Mouse (Mus musculus): ENCODE measurements around the gene Tgif2.
"Not testable (repeated sequence)": the region's sequence is repeated elsewhere in the genome, so short reads cannot be mapped to it uniquely, and the experiment has no call there.

Gene Tgif2

DNA sequence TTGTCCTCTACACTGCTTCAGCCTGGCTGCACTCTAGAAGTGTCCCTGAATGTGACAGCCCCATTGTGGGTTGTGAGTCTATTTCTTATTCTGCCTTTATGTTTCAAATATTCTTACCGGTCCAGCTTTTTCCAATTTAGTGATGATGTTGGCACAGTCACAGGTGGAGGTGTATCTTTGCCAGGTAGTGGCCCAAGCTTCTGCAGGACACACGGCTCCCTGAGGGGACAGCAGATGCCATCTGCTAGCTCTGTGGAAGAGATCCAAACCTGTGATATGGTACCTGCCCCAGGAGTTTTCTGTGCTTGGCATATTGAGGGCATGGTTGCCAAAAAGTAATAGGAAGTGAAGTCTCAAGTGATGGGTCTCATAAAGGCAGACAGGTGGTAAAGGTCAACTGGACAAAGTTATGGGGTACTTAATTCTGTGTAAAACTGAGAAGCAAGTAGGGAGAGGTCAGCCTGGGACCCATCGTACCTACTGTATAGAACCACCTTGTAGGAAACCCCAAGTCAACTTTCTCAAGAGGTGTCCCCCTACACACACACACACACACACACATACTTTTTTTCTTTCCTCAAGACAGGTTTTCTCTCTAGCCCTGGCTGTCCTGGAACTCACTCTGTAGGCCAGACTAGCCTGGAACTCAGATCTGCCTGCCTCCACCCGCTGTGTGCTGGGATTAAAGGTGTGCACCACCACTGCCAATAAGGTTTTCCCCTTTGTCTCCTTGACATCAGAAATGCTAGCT lies 35.1 kb downstream of the Tgif2 start:
- DNase-seq (ENCODE audit: low spot score): no peak

DNA sequence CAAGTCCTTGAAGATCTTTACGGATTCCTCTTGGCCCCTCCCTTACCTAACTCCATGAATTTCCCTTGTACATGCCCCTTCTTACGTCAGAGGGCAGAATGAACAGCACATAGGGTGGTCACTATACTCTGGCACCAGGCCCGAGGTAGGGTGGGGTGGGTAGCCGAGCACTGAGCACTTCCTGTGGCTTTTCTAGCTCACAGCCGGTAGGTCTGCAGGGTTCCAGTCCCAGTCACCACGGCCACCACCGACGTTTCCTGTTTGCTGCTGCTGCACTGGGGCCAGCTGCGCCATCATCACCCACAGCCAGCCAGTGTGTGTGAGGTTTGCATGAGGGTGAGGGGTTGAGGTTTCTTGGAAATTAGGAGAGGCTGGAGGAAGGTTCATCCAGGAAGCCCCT lies 37.9 kb downstream of the Tgif2 start:
- no peak for DNase-seq (ENCODE audit: low spot score)

- no peak for DNase-seq (ENCODE audit: low spot score)
These were observed 39.7 kb downstream of the Tgif2 start for GRCm38 (mm10) chr2:156879541-156879940.

- DNase-seq (ENCODE audit: low spot score): no peak
These were observed 42.7 kb downstream of the Tgif2 start for GRCm38 (mm10) chr2:156882431-156883001.

DNA sequence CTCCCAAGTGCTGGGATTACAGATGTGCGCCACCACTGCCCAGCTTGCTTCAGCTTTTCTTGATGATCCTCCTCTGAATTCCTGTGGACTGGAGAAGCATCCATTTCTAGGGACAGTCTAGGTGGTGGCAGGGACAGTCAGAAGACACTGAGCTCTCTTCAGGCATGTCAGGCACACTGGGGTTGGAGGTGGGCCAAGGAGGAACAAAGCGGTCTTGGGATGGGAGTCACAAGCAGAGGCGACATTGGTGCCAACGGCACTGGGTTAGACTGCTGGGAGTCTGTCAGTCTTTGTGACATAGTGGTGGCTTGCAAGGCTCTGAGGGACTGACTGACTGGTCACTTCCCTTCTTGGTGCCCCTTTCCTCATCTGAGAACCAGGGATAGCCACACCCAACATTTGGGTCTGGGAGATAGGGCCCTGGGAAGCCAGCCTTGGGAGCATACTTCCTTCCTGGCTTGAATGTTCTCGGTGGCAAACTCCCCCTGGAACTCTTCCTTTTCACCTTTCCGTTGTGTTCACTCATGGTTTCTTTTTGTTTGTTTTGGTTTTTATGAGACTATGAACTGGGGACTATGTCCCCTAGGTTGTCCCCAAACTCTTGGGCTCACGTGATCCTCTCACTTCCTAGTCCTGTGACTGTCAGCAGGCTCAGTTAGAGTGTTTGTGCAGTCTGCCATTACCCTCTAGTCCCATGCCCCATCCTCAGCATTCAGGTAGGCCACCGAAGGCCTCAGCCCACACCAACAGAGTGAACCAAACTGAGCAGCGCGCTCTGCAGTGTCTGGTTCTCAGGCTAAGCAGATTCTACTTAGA lies 44.8 kb downstream of the Tgif2 start:
- no peak for DNase-seq (ENCODE audit: low spot score)

DNA sequence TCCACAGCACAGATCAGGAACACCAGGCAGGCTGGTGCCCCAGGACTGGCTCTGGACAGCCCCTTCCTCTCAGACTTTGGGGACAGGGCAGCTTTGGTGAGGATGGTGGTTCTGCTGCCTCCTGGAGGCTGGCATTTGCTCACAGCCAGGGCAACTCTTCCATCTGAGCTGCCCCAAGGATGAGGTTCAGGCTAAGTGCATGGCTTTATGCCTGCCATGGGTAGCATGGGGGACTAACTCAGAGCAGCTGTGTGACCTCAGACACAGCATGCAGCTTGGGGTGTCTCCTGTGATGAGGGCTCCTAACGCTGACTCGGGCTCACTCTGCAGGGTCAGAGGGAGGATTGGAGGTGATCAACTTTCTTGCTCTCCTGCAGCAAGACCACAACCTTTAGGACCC lies 45.9 kb downstream of the Tgif2 start:
- peak; percentile 13 for DNase-seq (ENCODE audit: low spot score)

DNA sequence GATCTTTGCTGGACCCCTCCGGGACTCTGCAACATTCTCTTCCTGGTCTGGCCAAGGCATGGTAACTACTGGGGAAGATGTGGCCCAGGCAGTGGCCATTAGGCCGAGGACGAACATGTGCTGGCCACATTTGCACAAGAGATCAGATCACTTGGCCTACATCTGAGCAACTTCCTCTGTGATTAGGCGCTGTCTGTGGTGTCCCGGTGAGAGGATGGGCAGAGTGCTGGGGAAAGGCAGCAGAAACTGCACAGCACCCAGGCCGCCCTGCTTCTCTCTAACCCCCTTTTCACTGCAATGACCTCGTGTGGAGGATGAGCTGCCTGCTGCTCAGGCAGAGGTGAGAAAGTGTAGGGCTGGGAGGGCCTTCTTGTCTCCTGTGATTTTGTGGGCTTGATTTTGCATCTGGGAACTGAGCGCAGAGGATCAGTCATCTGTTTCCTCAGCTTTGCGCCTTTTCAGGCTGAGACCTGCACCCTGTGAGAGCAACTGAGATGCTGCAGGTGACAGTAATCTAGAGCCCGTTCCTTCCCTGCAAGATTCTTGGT lies 46.4 kb downstream of the Tgif2 start:
- DNase-seq (ENCODE audit: low spot score): no peak

DNA sequence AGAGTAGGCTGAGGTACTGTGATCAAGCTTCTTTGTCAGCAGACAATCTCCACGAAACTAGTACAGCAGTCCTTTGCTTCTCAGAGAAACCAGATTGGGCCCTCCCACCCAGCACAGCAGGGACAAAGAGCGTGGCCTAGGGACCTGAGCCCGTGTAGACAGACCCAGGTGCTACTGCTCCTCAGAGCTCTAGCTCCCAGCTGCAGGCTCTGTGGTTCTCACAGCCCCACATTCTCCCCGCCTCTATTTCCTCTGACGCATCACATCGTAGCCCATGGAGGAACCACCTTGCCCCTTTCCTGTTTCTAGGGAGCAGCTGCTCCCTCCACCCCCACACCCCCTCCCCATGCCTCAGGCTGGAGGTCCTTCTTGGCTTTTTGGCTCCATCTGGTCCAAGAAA lies 47.2 kb downstream of the Tgif2 start, which contains the start of gene Sla2:
Gene Sla2, minus strand, starts transcription at position 176 of the 400 bp plus-strand sequence.
- DNase-seq (ENCODE audit: low spot score): no peak

DNA sequence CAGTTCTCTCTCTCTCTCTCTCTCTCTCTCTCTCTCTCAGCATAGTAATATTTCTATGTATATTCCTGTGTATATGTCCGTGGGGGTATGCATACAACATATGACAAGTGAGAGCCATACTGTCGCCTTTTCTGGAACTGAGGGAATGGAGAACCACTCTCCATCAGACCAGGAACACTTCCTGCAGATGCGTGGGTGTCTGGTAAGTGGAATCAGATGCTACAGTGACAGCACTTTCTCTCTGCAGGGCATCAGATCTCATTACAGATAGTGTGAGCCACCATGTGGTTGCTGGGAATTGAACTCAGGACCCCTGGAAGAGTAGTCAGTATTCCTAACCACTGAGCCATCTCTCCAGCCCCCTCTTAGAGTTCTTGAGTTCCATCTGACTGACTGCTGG lies 48.7 kb downstream of the Tgif2 start:
- DNase-seq (ENCODE audit: low spot score): no peak

GRCm38 (mm10) chr2:156892240-156892639 lies 52.4 kb downstream of the Tgif2 start:
- peak; percentile 67 for DNase-seq (ENCODE audit: low spot score)

GRCm38 (mm10) chr2:156892821-156893220 lies 53.0 kb downstream of the Tgif2 start:
- DNase-seq (ENCODE audit: low spot score): no peak

GRCm38 (mm10) chr2:156894496-156895265 lies 54.9 kb downstream of the Tgif2 start:
- no peak for DNase-seq (ENCODE audit: low spot score)

DNA sequence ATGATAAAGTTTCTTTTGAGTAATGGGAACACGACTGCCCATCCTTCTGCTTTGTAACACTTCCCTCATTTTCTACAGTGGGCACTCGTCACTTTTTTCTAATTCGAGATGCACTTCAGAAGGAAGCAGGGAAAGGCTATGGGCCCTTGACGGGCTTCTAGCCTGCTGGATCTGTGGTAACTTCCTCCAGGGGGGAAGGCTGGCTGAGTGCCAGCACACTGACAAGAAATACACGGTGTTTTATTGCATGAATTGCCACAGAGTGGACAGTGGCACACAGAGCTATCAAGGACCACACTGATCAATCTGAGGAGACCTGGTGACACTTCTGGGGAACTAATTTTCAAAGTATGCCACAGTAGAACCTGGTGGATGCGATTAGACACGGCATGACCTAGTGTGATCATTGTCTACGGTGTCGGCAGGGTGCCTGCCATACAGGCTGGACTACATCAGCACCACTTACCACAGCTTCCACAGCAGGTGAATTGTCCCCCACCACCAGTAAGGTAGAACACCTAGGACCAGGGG lies 56.6 kb downstream of the Tgif2 start:
- no peak for DNase-seq (ENCODE audit: low spot score)

DNA sequence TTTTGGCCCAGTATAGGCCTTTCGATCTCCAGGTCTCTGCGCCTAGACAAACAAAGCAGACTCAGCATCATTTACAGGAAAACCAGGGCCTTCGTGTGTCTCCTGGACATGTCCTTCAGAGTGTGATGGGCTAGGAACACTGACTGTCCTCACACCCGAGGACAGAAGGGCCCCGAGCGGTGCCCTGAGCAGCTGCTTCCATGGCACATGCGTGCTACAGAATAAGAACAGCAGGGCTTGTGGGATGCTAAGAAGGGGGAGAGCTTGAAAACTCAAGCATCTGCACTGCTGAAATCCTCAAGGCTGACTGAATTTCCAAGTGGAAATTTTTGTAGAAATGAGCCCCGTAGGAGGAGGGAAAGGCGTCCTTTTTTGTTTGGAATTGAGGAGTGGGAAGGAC lies 57.2 kb downstream of the Tgif2 start:
- DNase-seq (ENCODE audit: low spot score): no peak

GRCm38 (mm10) chr2:156898374-156898773 lies 58.6 kb downstream of the Tgif2 start:
- DNase-seq (ENCODE audit: low spot score): no peak

DNA sequence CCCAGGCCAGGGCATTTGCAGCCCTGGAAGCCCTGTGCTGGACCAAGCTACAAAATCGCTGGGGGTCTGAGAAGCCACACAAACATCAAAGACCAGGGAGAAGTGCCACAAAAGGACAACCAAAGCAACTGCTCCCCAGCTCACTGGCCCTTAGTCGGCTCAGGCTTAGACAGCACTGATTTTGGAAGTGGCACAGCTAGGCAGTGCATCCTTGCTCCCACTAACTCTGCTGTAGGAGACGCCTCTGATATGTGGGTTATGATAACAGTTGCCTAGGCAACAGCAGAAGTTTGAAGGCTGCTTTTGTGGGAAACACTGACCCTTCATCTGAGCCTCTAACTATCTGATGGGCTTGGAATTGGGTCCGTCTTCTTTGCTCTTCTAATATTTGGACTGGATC lies 59.4 kb downstream of the Tgif2 start:
- no peak for DNase-seq (ENCODE audit: low spot score)

- DNase-seq (ENCODE audit: low spot score): no peak
These were observed 61.5 kb downstream of the Tgif2 start for GRCm38 (mm10) chr2:156901344-156901743.

DNA sequence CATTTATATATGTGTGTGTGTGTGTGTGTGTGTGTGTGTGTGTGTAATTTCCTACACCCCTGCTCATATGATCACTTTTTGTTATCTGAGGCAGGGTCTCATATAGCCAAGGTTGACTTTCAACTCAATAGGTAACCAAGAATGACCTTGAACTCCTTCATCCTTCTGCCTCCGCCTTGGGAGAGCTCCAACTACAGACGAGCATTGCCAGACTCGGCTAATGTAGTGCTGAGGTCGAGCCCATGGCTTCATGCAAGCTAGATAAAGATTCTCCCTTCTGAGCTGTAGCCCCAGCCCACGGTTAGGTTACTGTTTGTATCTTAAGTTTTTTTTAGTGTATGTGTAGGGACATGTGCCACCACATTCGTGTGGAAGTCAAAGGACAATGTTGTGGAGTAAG lies 62.1 kb downstream of the Tgif2 start:
- DNase-seq (ENCODE audit: low spot score): no peak

- DNase-seq (ENCODE audit: low spot score): not testable (repeated sequence)
These were observed 62.6 kb downstream of the Tgif2 start for GRCm38 (mm10) chr2:156902411-156902810.

GRCm38 (mm10) chr2:156903367-156903766 lies 63.6 kb downstream of the Tgif2 start:
- no peak for DNase-seq (ENCODE audit: low spot score)

All from embryo, embryonic 10 days (tissue).